Mouse (Mus musculus) ES-Bruce4 (cell line): Measurements from ENCODE around the gene Fbxw5. TPM values are rescaled to one million over a fixed set of nuclear protein-coding genes. Genes with fewer than 3 reads are reported as not detected.

ENCODE experiments used
- H3K27ac ChIP-seq: 2 replicates; pipeline ENCODE4 v1.5.1; 2012; ENCODE audit warnings: low read length, inconsistent platforms; ENCODE audit not compliant: insufficient read depth
- H3K27me3 ChIP-seq: 2 replicates; pipeline ENCODE4 v1.6.1; 2012; ENCODE audit warnings: mild to moderate bottlenecking, low read length, inconsistent platforms; ENCODE audit not compliant: control insufficient read depth, poor library complexity, insufficient read depth, severe bottlenecking
- H3K36me3 ChIP-seq: 2 replicates; pipeline ENCODE4 v1.6.1; 2012; ENCODE audit warnings: inconsistent platforms, mild to moderate bottlenecking, low read length, moderate library complexity; ENCODE audit not compliant: control insufficient read depth, poor library complexity, insufficient read depth, severe bottlenecking
- H3K4me1 ChIP-seq: one replicate; pipeline ENCODE4 v1.8.1; 2011; ENCODE audit warnings: low read length; ENCODE audit not compliant: control insufficient read depth, insufficient read depth
- H3K4me3 ChIP-seq: 2 replicates; pipeline ENCODE4 v1.5.1; 2011; ENCODE audit warnings: low read depth, mild to moderate bottlenecking, low read length
- H3K9ac ChIP-seq: 2 replicates; pipeline ENCODE4 v1.6.1; 2012; ENCODE audit warnings: low read depth, mild to moderate bottlenecking, inconsistent platforms; ENCODE audit not compliant: poor library complexity, severe bottlenecking
- H3K9me3 ChIP-seq: replicated peaks from 2 replicates; pipeline ENCODE4 v1.6.1; 2012; ENCODE audit warnings: mild to moderate bottlenecking, low read length, inconsistent platforms; ENCODE audit not compliant: control insufficient read depth, poor library complexity, insufficient read depth, severe bottlenecking
- CTCF ChIP-seq: IDR thresholded peaks from one replicate; pipeline ENCODE4 v1.8.1; 2011; ENCODE audit warnings: low read depth, low read length
- EP300 ChIP-seq: IDR thresholded peaks from 2 replicates; pipeline ENCODE4 v1.6.1; 2011; ENCODE audit warnings: low read depth, low read length; ENCODE audit not compliant: insufficient read depth
- POLR2A ChIP-seq: IDR thresholded peaks from one replicate; pipeline ENCODE4 v1.8.1; 2011; ENCODE audit warnings: low read length; ENCODE audit not compliant: insufficient read depth
- polyA plus RNA-seq: library from polyadenylated mRNA; stranded (reverse); fragments of >200 nt; gene quantifications from 2 replicates; pipeline ENCODE4 v1.2.4, GENCODE M21; 2011; ENCODE audit warnings: low read depth; ENCODE audit not compliant: missing spikeins, insufficient read depth, insufficient read length

The Fbxw5 gene
- polyA plus RNA-seq, 1 experiment = 18.4 TPM

- no peaks in the 10 kb centered on the region for H3K36me3 ChIP-seq
- H3K27me3 ChIP-seq = no peaks in the 10 kb centered on the region
- no peaks in the 10 kb centered on the region for H3K9me3 ChIP-seq
- no peak overlapping the region for H3K27ac ChIP-seq
- no peak overlapping the region for H3K9ac ChIP-seq
- TF ChIP-seq POLR2A (no peak), CTCF (no peak), EP300 (no peak)
- H3K4me3 ChIP-seq = no peak overlapping the region
- no peaks in the 10 kb centered on the region for H3K4me1 ChIP-seq
Measured at GRCm38 (mm10) chr2:25497846-25498575, 2.5 kb upstream of the Fbxw5 start.

GRCm38 (mm10) chr2:25498622-25499478 is 1.7 kb upstream of the Fbxw5 start:
- Histone ChIP-seq H3K4me3 (no peak overlapping the region), H3K27me3 (no peaks in the 10 kb centered on the region), H3K36me3 (no peaks in the 10 kb centered on the region), H3K4me1 (no peaks in the 10 kb centered on the region), H3K27ac (no peak overlapping the region), H3K9me3 (no peaks in the 10 kb centered on the region), H3K9ac (no peak overlapping the region)
- TF ChIP-seq CTCF = peak; percentile 25
- no peak for TF ChIP-seq POLR2A
- TF ChIP-seq EP300 = no peak

DNA sequence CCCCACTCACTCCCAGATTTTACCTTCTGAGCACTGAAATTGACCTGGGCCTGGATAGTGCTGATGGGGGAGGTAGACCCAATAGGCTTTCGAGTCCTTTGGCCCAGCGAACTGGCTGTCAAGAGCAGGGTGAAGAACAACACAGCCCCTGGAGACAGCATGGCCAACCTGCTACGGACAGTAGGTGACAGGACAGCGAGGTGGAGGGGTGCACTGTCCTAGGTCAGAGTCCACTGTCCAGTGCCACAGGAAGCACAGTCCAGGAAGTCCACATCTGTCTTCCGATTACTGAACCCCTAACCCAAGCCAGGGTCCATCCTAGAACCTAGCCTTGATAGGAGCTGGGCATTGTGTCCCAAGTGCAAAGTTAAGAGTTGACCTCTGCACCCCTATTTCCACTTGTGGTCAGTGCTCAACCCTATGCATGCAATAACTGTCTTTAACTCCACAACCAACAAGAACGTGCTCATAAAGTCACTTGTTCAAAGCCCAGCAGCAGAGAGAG is 427 bp upstream of the Fbxw5 start:
- H3K27me3 ChIP-seq = no peaks in the 10 kb centered on the region
- H3K9ac ChIP-seq = 0 out of 2 replicates have a peak overlapping the region, but pooled peaks have one; percentile 3
- TF ChIP-seq POLR2A (no peak), EP300 (no peak), CTCF (no peak)
- no peaks in the 10 kb centered on the region for H3K4me1 ChIP-seq
- H3K9me3 ChIP-seq = no peaks in the 10 kb centered on the region
- H3K27ac ChIP-seq = no peak overlapping the region
- H3K36me3 ChIP-seq = no peaks in the 10 kb centered on the region
- H3K4me3 ChIP-seq = peak overlapping the region; percentile 63

- H3K27ac ChIP-seq = no peak within 1 kb of the TSS
- TF ChIP-seq POLR2A (no peak), EP300 (no peak), CTCF (peak; percentile 19)
- peak within 1 kb of the TSS; percentile 67 for H3K9ac ChIP-seq
Measured at GRCm38 (mm10) chr2:25501593-25502486, 1.3 kb downstream of the Fbxw5 start, which contains the start of gene C8g. Gene C8g, minus strand, starts transcription at chr2:25501719.

GRCm38 (mm10) chr2:25502726-25503125 is 2.2 kb downstream of the Fbxw5 start:
- no peak overlapping the region for H3K27ac ChIP-seq
- H3K27me3 ChIP-seq = no peaks in the 10 kb centered on the region
- no peak overlapping the region for H3K4me3 ChIP-seq

More at GRCm38 (mm10) chr2:25501593-25502486, 1.3 kb downstream of the Fbxw5 start, which contains the start of gene C8g:
- H3K4me3 ChIP-seq = peak within 1 kb of the TSS; percentile 88
- H3K36me3 ChIP-seq = no peaks in the 10 kb centered on the region
- no peaks in the 10 kb centered on the region for H3K9me3 ChIP-seq
- H3K4me1 ChIP-seq = no peaks in the 10 kb centered on the region
- H3K27me3 ChIP-seq = no peaks in the 10 kb centered on the region

More at GRCm38 (mm10) chr2:25502726-25503125, 2.2 kb downstream of the Fbxw5 start:
- H3K36me3 ChIP-seq = no peaks in the 10 kb centered on the region
- no peaks in the 10 kb centered on the region for H3K9me3 ChIP-seq
- TF ChIP-seq POLR2A = no peak
- no peak for TF ChIP-seq CTCF
- no peak for TF ChIP-seq EP300
- H3K9ac ChIP-seq = no peak overlapping the region
- no peaks in the 10 kb centered on the region for H3K4me1 ChIP-seq
